Mouse (Mus musculus) right cerebral cortex, postnatal 36 days (tissue): Measurements from ENCODE around the gene Eef1akmt1.

Experiments used
- DNase-seq, 2 experiments: peaks; one replicate each; pipeline ENCODE4 v3.0.0; 2022; ENCODE audit warnings: low spot score in 2 of 2, mixed read lengths in 1 of 2

Gene Eef1akmt1

GRCm38 (mm10) chr14:57523762-57524161, 47.6 kb downstream of the Eef1akmt1 start:
- DNase-seq, result no peak

GRCm38 (mm10) chr14:57517001-57517400, 54.4 kb downstream of the Eef1akmt1 start:
- DNase-seq, result peak in 1 of 2 experiments; percentile 43

- no peak for DNase-seq
These were observed 56.2 kb downstream of the Eef1akmt1 start for GRCm38 (mm10) chr14:57515156-57515762.

GRCm38 (mm10) chr14:57509554-57509953, 61.9 kb downstream of the Eef1akmt1 start:
- DNase-seq, result no peak

- no peak for DNase-seq
These were observed 67.7 kb downstream of the Eef1akmt1 start for GRCm38 (mm10) chr14:57503729-57504128.
